Mouse (Mus musculus) cerebellum, adult 2 months (tissue): ENCODE measurements at regions not wholly inside any gene's neighbourhood (a gene's known extent, or its start where the extent isn't known, plus 50 kb on each side); places are given as distances from the start of the nearest gene placed in this dataset.

ENCODE experiments used
- CTCF ChIP-seq: fragments of 200-500 bp; IDR thresholded peaks from 2 replicates; pipeline ENCODE4 v1.5.1; 2011; ENCODE audit warnings: low read depth, mild to moderate bottlenecking, control low read depth, low read length, moderate library complexity, borderline replicate concordance; ENCODE audit not compliant: insufficient read depth
- POLR2A ChIP-seq: fragments of 200-500 bp; IDR thresholded peaks from 2 replicates; pipeline ENCODE4 v1.6.1; 2011; ENCODE audit warnings: low read length, control low read depth, borderline replicate concordance; ENCODE audit not compliant: insufficient read depth

DNA sequence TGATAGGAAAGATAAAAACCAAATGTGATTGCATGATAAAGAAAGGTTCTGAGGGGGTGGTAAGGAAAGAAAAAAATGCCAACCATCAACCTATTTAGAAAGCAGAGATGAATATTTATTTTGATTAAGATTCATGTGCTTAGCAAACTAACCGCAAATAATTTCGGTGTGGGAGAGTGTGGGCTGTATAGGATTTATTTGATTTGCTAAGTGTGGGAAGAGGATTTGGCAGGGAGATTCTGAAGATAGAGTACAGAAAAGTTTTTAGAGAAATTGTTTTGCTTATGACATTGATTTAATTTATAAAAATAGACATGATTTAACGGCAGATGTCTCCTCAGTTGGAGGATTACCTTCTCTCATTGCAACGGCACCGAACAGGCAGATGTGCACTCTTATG is 250.3 kb downstream of the Pros1 start:
- no peak for TF ChIP-seq CTCF
- TF ChIP-seq POLR2A: no peak
